Mouse (Mus musculus): Measurements from ENCODE around the gene Trmt11.

GRCm38 (mm10) chr10:30647681-30648080, 47.1 kb upstream of the Trmt11 start:
- TF ChIP-seq EP300 (IDR thresholded peaks at IDR 0.05), result no peak
- TF ChIP-seq CTCF (IDR thresholded peaks at IDR 0.05), result no peak
